Mouse (Mus musculus) MEL (cell line): Measurements from ENCODE around the gene Ndufb4.

Source experiments
- CHD1 ChIP-seq: IDR thresholded peaks from 2 replicates; pipeline ENCODE4 v1.6.1; 2012; ENCODE audit warnings: low read depth, mild to moderate bottlenecking, inconsistent platforms, low read length, improper control_type of control experiment
- CHD2 ChIP-seq: IDR thresholded peaks from 2 replicates; pipeline ENCODE4 v1.6.1; 2011; ENCODE audit warnings: low read length, improper control_type of control experiment
- CTCF ChIP-seq, 3 experiments: IDR thresholded peaks in 2 of 3; conservative IDR thresholded peaks in 1 of 3; 2 replicates each; pipeline ENCODE4 v1.5.1; 2011 to 2012; ENCODE audit warnings: low read length in 3 of 3, low read depth in 2 of 3, mild to moderate bottlenecking in 2 of 3, improper control_type of control experiment in 1 of 3, inconsistent platforms in 1 of 3, mixed read lengths in 1 of 3, moderate library complexity in 1 of 3; ENCODE audit not compliant: control insufficient read depth in 1 of 3, insufficient read depth in 1 of 3, poor library complexity in 1 of 3, severe bottlenecking in 1 of 3
- E2F4 ChIP-seq: IDR thresholded peaks from 2 replicates; pipeline ENCODE4 v1.6.1; 2011; ENCODE audit warnings: low read depth, low read length, improper control_type of control experiment, borderline replicate concordance
- ETS1 ChIP-seq: IDR thresholded peaks from 2 replicates; pipeline ENCODE4 v1.6.1; 2012; ENCODE audit warnings: low read depth, mild to moderate bottlenecking, inconsistent platforms, low read length, improper control_type of control experiment, moderate library complexity
- GATA1 ChIP-seq: IDR thresholded peaks from 2 replicates; pipeline ENCODE4 v1.6.1; 2011; ENCODE audit warnings: low read depth, low read length, improper control_type of control experiment
- HCFC1 ChIP-seq: IDR thresholded peaks from 2 replicates; pipeline ENCODE4 v1.6.1; 2012; ENCODE audit warnings: low read depth, mild to moderate bottlenecking, inconsistent platforms, low read length, improper control_type of control experiment, moderate library complexity
- NRF1 ChIP-seq: IDR thresholded peaks from 2 replicates; pipeline ENCODE4 v1.6.1; 2014; ENCODE audit warnings: low read depth, mild to moderate bottlenecking, inconsistent platforms, low read length, improper control_type of control experiment, moderate library complexity; ENCODE audit not compliant: poor library complexity, insufficient read depth, severe bottlenecking
- POLR2A ChIP-seq, 2 experiments: IDR thresholded peaks; 2 replicates each; pipeline ENCODE4 v1.6.1; 2011 to 2012; ENCODE audit warnings: low read length in 2 of 2, mild to moderate bottlenecking in 2 of 2, control low read depth in 1 of 2, improper control_type of control experiment in 1 of 2, low read depth in 1 of 2, moderate library complexity in 1 of 2; ENCODE audit not compliant: control insufficient read depth in 1 of 2, insufficient read depth in 1 of 2, poor library complexity in 1 of 2
- TBP ChIP-seq: IDR thresholded peaks from 2 replicates; pipeline ENCODE4 v1.8.0; 2011; ENCODE audit warnings: low read depth, low read length, improper control_type of control experiment
- UBTF ChIP-seq: IDR thresholded peaks from 2 replicates; pipeline ENCODE4 v1.6.1; 2012; ENCODE audit warnings: low read depth, mild to moderate bottlenecking, inconsistent platforms, low read length, improper control_type of control experiment, moderate library complexity, borderline replicate concordance; ENCODE audit not compliant: insufficient read depth
- ZC3H11A ChIP-seq: IDR thresholded peaks from 2 replicates; pipeline ENCODE4 v1.6.1; 2012; ENCODE audit warnings: low read depth, mild to moderate bottlenecking, inconsistent platforms, low read length, improper control_type of control experiment

- TF ChIP-seq POLR2A (IDR thresholded peaks at IDR 0.05; ENCODE audit: control insufficient read depth in 1 of 2, insufficient read depth in 1 of 2, low read depth in 1 of 2, low read length in 2 of 2, poor library complexity in 1 of 2) (no peak), E2F4 (no peak), CTCF (IDR thresholded peaks at IDR 0.05 in 2 of 3, conservative IDR thresholded peaks at IDR 0.05 in 1 of 3; ENCODE audit: control insufficient read depth in 1 of 3, insufficient read depth in 1 of 3, low read depth in 2 of 3, low read length in 3 of 3, poor library complexity in 1 of 3, severe bottlenecking in 1 of 3) (no peak), ETS1 (no peak), GATA1 (no peak), UBTF (no peak), CHD2 (no peak), CHD1 (no peak), TBP (no peak), ZC3H11A (no peak), NRF1 (no peak), HCFC1 (no peak)
These were observed 35.7 kb upstream of the Ndufb4 start for GRCm38 (mm10) chr16:37689934-37690333.
